Mouse (Mus musculus) heart, embryonic 14.5 days (tissue): ENCODE measurements around the gene Zfp729a. TPM values are rescaled to one million over a fixed set of nuclear protein-coding genes. Genes with fewer than 3 reads are reported as not detected.

Experiments
- ATAC-seq: fragments of 200-750 bp; cut with Nextera tagmentation; 2 replicates; pipeline ENCODE4 v1.8.0; 2017; ENCODE audit warnings: low read depth, moderate TSS enrichment; ENCODE audit not compliant: insufficient number of reproducible peaks, insufficient read depth, low FRiP score
- H3K27ac ChIP-seq, 2 experiments: fragments of 200-500 bp in 1 of 2; fragments of 300-500 bp in 1 of 2; sonication (generic) in 1 of 2; replicated peaks in 1 of 2; 2 replicates each; pipeline ENCODE4 v1.5.1; 2012 to 2014; ENCODE audit warnings: low read depth in 2 of 2, low read length in 2 of 2, control low read depth in 1 of 2, mild to moderate bottlenecking in 1 of 2, mixed read lengths in 1 of 2; ENCODE audit not compliant: control insufficient read depth in 1 of 2, insufficient read depth in 1 of 2
- H3K27me3 ChIP-seq: fragments of 300-500 bp; sonication (generic); 2 replicates; pipeline ENCODE4 v1.6.1; 2014; ENCODE audit warnings: mild to moderate bottlenecking, low read length, control low read depth; ENCODE audit not compliant: control insufficient read depth, insufficient read depth
- H3K36me3 ChIP-seq: fragments of 300-500 bp; sonication (generic); 2 replicates; pipeline ENCODE4 v1.6.1; 2014; ENCODE audit warnings: mild to moderate bottlenecking, control low read depth, low read length, mixed read lengths; ENCODE audit not compliant: control insufficient read depth, insufficient read depth
- H3K4me1 ChIP-seq, 2 experiments: fragments of 200-500 bp in 1 of 2; fragments of 300-500 bp in 1 of 2; sonication (generic) in 1 of 2; 2 replicates each; pipeline ENCODE4 v1.6.1; 2012 to 2014; ENCODE audit warnings: low read length in 2 of 2, control low read depth in 1 of 2, mixed read lengths in 1 of 2; ENCODE audit not compliant: control insufficient read depth in 2 of 2, insufficient read depth in 2 of 2
- H3K4me2 ChIP-seq: fragments of 300-500 bp; sonication (generic); 2 replicates; pipeline ENCODE4 v1.6.1; 2014; ENCODE audit warnings: mild to moderate bottlenecking, low read length
- H3K4me3 ChIP-seq, 2 experiments: fragments of 200-500 bp in 1 of 2; fragments of 300-500 bp in 1 of 2; sonication (generic) in 1 of 2; 2 replicates each; pipeline ENCODE4 v1.5.1; 2012 to 2014; ENCODE audit warnings: low read length in 2 of 2, mild to moderate bottlenecking in 2 of 2, control low read depth in 1 of 2, low read depth in 1 of 2, moderate library complexity in 1 of 2; ENCODE audit not compliant: control insufficient read depth in 1 of 2, insufficient read depth in 1 of 2
- H3K9ac ChIP-seq: fragments of 300-500 bp; sonication (generic); 2 replicates; pipeline ENCODE4 v1.6.1; 2014; ENCODE audit warnings: mild to moderate bottlenecking, low read length
- H3K9me3 ChIP-seq: fragments of 300-500 bp; sonication (generic); 2 replicates; pipeline ENCODE4 v1.6.1; 2016; ENCODE audit warnings: low read length, control low read depth; ENCODE audit not compliant: control insufficient read depth
- WGBS: fragments of 180-500 bp; shearing (Covaris S2); extraction: QIAGEN DNeasy Blood & Tissue Kit; methylation state at CpG from one replicate; pipeline ENCODE4 v1.1.7; 2014; 5-methylcytosine and 5-hydroxymethylcytosine counted together
- polyA plus RNA-seq: library from polyadenylated mRNA; unstranded; fragments of >200 nt; fragmentation: Nextera tagmentation; extraction: Ambion mirVana; gene quantifications from 2 replicates; pipeline ENCODE4 v1.2.1, GENCODE M21; 2014

The Zfp729a gene
- polyA plus RNA-seq, 1 experiment from 2014 or later, result 1.8 TPM

GRCm38 (mm10) chr13:67609066-67609876 is 28.3 kb downstream of the Zfp729a start, which contains the start of gene Zfp729b:
Gene Zfp729b, minus strand, starts transcription at chr13:67609707.
- WGBS, result 3% methylated on average over 20 of the region's 20 CpGs

GRCm38 (mm10) chr13:67572591-67573189 is 64.9 kb downstream of the Zfp729a start:
- H3K4me2 ChIP-seq, result no peak overlapping the region
- H3K27ac ChIP-seq, result no peak overlapping the region
- H3K9me3 ChIP-seq, result no peaks in the 10 kb centered on the region
- no peak overlapping the region for H3K9ac ChIP-seq
- no peaks in the 10 kb centered on the region for H3K27me3 ChIP-seq
- WGBS, result 56% methylated on average over 5 of the region's 5 CpGs
- no peak overlapping the region for H3K4me3 ChIP-seq
- ATAC-seq, result no peak
- H3K36me3 ChIP-seq, result no peaks in the 10 kb centered on the region
- no peaks in the 10 kb centered on the region for H3K4me1 ChIP-seq

More at GRCm38 (mm10) chr13:67609066-67609876, 28.3 kb downstream of the Zfp729a start, which contains the start of gene Zfp729b:
- Histone ChIP-seq H3K9me3 (peaks cover 5% of the 10 kb centered on the region; the same call in 1 of the 2 replicates), H3K4me2 (peak within 1 kb of the TSS; percentile 68), H3K27me3 (no peaks in the 10 kb centered on the region), H3K9ac (peak within 1 kb of the TSS; percentile 85), H3K36me3 (no peaks in the 10 kb centered on the region), H3K27ac (peak within 1 kb of the TSS; percentile 80 to 93), H3K4me3 (peak within 1 kb of the TSS; percentile 74 to 99), H3K4me1 (peaks cover 2 to 5% of the 10 kb centered on the region in 2 experiments; a peak in 2 of 4 replicates)
- ATAC-seq, result peak; percentile 92

Other genes with a start within 250 kb of the Zfp729a start
- gene Zfp429, start 238.0 kb downstream of the Zfp729a start, polyA plus RNA-seq, result 2.8 and 4.6 TPM in 2 replicates
- gene Zfp459, start 216.4 kb downstream of the Zfp729a start, polyA plus RNA-seq, result 0.36 and 0.49 TPM in 2 replicates
- 4.8 and 5.8 TPM in 2 replicates for gene Zfp874a, start 186.2 kb downstream of the Zfp729a start, polyA plus RNA-seq
- gene Zfp874b, start 153.5 kb downstream of the Zfp729a start, polyA plus RNA-seq, result 2.3 and 2.6 TPM in 2 replicates
- gene Zfp58, start 137.2 kb downstream of the Zfp729a start, polyA plus RNA-seq, result 8.8 and 9.0 TPM in 2 replicates
- gene Gm26965, start 111.6 kb downstream of the Zfp729a start, polyA plus RNA-seq, result not detected in 2 replicates
- 19.3 and 22.0 TPM in 2 replicates for gene Zfp87, start 111.6 kb downstream of the Zfp729a start, polyA plus RNA-seq
- gene Zfp748, start 84.0 kb downstream of the Zfp729a start, polyA plus RNA-seq, result 8.3 and 9.6 TPM in 2 replicates
- 2.9 and 3.7 TPM in 2 replicates for gene Zfp729b, start 28.1 kb downstream of the Zfp729a start, polyA plus RNA-seq
- 0.20 TPM in 1 of 2 replicates, not detected in the other for gene Gm49345, start within 50 bp of the Zfp729a start, polyA plus RNA-seq
- 7.9 and 9.1 TPM in 2 replicates for gene Zfp738, start 49.3 kb upstream of the Zfp729a start, polyA plus RNA-seq
- gene Zfp65, start 91.4 kb upstream of the Zfp729a start, polyA plus RNA-seq, result 2.1 and 2.4 TPM in 2 replicates
- gene Zfp85, start 117.4 kb upstream of the Zfp729a start, polyA plus RNA-seq, result 3.8 and 4.3 TPM in 2 replicates
- 1.3 and 1.5 TPM in 2 replicates for gene Zfp493, start 141.9 kb upstream of the Zfp729a start, polyA plus RNA-seq
- 4.1 and 4.7 TPM in 2 replicates for gene Zfp273, start 175.9 kb upstream of the Zfp729a start, polyA plus RNA-seq
- gene Gm10037, start 193.3 kb upstream of the Zfp729a start, polyA plus RNA-seq, result 0.55 and 2.1 TPM in 2 replicates
- gene BC048507, start 225.5 kb upstream of the Zfp729a start, polyA plus RNA-seq, result not detected in 2 replicates